Mouse (Mus musculus) stomach, embryonic 16.5 days (tissue): Measurements from ENCODE around the gene Sart3. TPM values are rescaled to one million over a fixed set of nuclear protein-coding genes. Genes with fewer than 3 reads are reported as not detected.

ENCODE experiments used
- ATAC-seq: fragments of 200-750 bp; cut with Nextera tagmentation; 2 replicates; pipeline ENCODE4 v1.8.0; 2017; ENCODE audit warnings: moderate number of reproducible peaks, moderate TSS enrichment; ENCODE audit not compliant: insufficient read depth, low FRiP score
- H3K27ac ChIP-seq: fragments of 300-500 bp; sonication (generic); 2 replicates; pipeline ENCODE4 v1.5.1; 2014; ENCODE audit warnings: low read length
- H3K27me3 ChIP-seq: fragments of 300-500 bp; sonication (generic); 2 replicates; pipeline ENCODE4 v1.6.1; 2014; ENCODE audit warnings: low read length, control low read depth, mixed read lengths; ENCODE audit not compliant: control insufficient read depth, insufficient read depth
- H3K36me3 ChIP-seq: fragments of 300-500 bp; sonication (generic); 2 replicates; pipeline ENCODE4 v1.6.1; 2014; ENCODE audit warnings: low read length; ENCODE audit not compliant: control insufficient read depth, insufficient read depth
- H3K4me1 ChIP-seq: fragments of 300-500 bp; sonication (generic); 2 replicates; pipeline ENCODE4 v1.6.1; 2014; ENCODE audit warnings: low read length, control low read depth, mixed read lengths; ENCODE audit not compliant: control insufficient read depth, insufficient read depth
- H3K4me2 ChIP-seq: fragments of 300-500 bp; sonication (generic); 2 replicates; pipeline ENCODE4 v1.6.1; 2014; ENCODE audit warnings: low read depth, low read length, mixed read lengths
- H3K4me3 ChIP-seq: fragments of 300-500 bp; sonication (generic); replicated peaks from 2 replicates; pipeline ENCODE4 v1.5.1; 2014; ENCODE audit warnings: mild to moderate bottlenecking, low read length
- H3K9ac ChIP-seq: fragments of 300-500 bp; sonication (generic); 2 replicates; pipeline ENCODE4 v1.6.1; 2014; ENCODE audit warnings: low read length
- H3K9me3 ChIP-seq: fragments of 300-500 bp; sonication (generic); replicated peaks from 2 replicates; pipeline ENCODE4 v1.6.1; 2016; ENCODE audit warnings: low read length, control low read depth; ENCODE audit not compliant: control insufficient read depth
- WGBS: fragments of 180-500 bp; shearing (Covaris S2); extraction: QIAGEN DNeasy Blood & Tissue Kit; methylation state at CpG from one replicate; pipeline ENCODE4 v1.1.7; 2014; 5-methylcytosine and 5-hydroxymethylcytosine counted together
- polyA plus RNA-seq: library from polyadenylated mRNA; unstranded; fragments of >200 nt; fragmentation: Nextera tagmentation; extraction: Ambion mirVana; gene quantifications from 2 replicates; pipeline ENCODE4 v1.2.1, GENCODE M21; 2015

The Sart3 gene
- polyA plus RNA-seq, 1 experiment from 2014 or later: 35.0 TPM

DNA sequence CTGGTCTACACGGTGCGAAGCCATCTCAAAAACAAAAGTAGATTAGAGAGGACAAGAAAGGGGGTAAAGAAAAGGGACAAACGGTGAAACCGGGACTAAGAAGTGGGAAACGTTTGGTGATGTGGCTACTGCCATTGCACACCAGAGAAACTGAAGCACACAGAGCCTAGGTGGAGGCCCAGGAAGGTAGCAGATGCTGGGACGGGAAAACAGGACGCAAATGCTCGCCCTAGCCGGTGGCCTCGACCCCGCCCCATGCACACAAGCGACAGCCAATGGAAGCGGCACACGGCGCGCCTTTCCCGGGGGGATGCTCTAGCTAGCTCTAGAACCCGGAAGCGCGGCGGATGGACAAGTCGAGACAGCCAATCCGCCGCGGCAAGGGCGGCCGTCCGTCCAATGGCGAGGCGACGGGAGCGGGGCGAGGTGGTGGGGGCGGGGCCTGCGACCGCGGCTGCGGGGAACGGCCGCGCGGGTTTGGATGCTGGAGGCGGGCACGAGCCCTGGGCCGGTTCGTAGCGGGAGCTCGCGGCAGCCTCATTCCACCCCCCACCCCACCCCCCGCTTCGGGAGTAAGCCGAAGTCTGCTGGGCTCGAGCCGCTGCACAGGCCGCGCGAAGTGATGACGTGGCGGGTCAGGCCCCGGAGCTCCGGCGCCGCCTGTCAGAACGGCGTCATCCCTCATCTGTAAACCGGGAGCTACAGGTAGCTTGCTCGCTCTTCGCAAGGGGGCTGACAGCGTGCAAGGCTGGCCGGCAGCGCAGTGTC is 36.8 kb downstream of the Sart3 start, which contains the start of gene Ficd:
Gene Ficd (plus strand): TSS at position 459 of the 768 bp plus-strand sequence.
- Histone ChIP-seq H3K4me3 (peak within 1 kb of the TSS; percentile 71), H3K9ac (peak within 1 kb of the TSS; percentile 78), H3K9me3 (no peaks in the 10 kb centered on the region), H3K27me3 (no peaks in the 10 kb centered on the region), H3K27ac (peak within 1 kb of the TSS; percentile 95), H3K36me3 (peaks cover 9% of the 10 kb centered on the region), H3K4me2 (peak within 1 kb of the TSS; percentile 81), H3K4me1 (peaks cover 14% of the 10 kb centered on the region)
- under 1% methylated on average over 71 of the region's 71 CpGs for WGBS
- ATAC-seq: peak; percentile 96

GRCm38 (mm10) chr5:113735023-113735344 is 37.3 kb downstream of the Sart3 start:
- H3K36me3 ChIP-seq: peaks cover 9% of the 10 kb centered on the region
- H3K9ac ChIP-seq: peak overlapping the region; percentile 76
- 15% methylated on average over 7 of the region's 7 CpGs for WGBS
- peak overlapping the region; percentile 81 for H3K4me2 ChIP-seq
- ATAC-seq: no peak
- no peaks in the 10 kb centered on the region for H3K9me3 ChIP-seq
- H3K4me1 ChIP-seq: peaks cover 14% of the 10 kb centered on the region
- no peaks in the 10 kb centered on the region for H3K27me3 ChIP-seq
- peak overlapping the region; percentile 71 for H3K4me3 ChIP-seq
- peak overlapping the region; percentile 95 for H3K27ac ChIP-seq

DNA sequence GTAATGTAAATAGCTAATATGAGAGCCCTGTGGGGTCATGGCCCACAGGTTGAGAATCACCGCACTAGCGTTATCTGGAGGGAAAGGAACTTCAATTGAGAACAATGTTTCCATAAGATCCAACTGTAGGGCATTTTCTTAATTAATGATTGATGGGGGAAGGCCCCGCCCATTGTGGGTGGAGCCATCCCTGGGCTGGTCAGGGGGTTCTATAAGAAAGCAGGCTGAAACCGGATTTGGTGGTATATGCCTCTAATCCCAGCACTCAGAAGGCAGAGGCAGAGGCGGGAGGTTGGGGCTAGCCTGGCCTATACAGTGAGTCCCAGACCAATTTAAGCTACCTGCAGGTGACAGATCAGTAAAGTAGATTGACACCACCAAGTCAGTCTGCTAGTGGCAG is 37.9 kb downstream of the Sart3 start:
- peaks cover 9% of the 10 kb centered on the region for H3K36me3 ChIP-seq

GRCm38 (mm10) chr5:113732182-113732581 is 40.1 kb downstream of the Sart3 start:
- H3K4me1 ChIP-seq: peaks cover 13% of the 10 kb centered on the region
- no peak overlapping the region for H3K4me3 ChIP-seq
- no peaks in the 10 kb centered on the region for H3K9me3 ChIP-seq
- H3K4me2 ChIP-seq: no peak overlapping the region
- no peaks in the 10 kb centered on the region for H3K27me3 ChIP-seq
- no peak overlapping the region for H3K9ac ChIP-seq
- no peaks in the 10 kb centered on the region for H3K36me3 ChIP-seq
- no peak overlapping the region for H3K27ac ChIP-seq
- ATAC-seq: no peak
- WGBS: 26% methylated on average over 6 of the region's 6 CpGs

More for the DNA sequence above, 37.9 kb downstream of the Sart3 start:
- H3K27ac ChIP-seq: no peak overlapping the region
- peaks cover 14% of the 10 kb centered on the region for H3K4me1 ChIP-seq
- H3K9ac ChIP-seq: no peak overlapping the region
- no peak for ATAC-seq
- no peaks in the 10 kb centered on the region for H3K9me3 ChIP-seq
- H3K27me3 ChIP-seq: no peaks in the 10 kb centered on the region
- 59% methylated on average over 5 of the region's 5 CpGs for WGBS
- H3K4me3 ChIP-seq: no peak overlapping the region
- H3K4me2 ChIP-seq: no peak overlapping the region

DNA sequence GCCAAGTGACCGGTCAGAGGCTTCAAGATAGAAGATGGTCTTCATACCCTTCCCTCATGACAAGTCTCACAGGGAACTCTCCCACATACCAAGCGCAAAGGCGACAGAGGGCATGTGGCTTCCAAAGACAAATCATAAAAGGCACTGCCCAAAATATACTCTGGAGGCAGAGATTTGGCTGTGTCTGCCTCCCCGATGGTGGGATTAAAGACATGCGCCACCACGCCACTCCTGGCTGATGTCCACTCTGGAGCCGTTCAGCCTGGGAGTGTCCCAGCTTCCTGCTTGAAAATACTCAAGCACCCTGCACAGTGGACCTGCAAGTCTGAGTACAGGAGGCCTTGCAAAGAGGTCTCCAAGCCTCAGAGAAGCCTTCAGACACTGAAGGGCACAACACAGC is 41.1 kb downstream of the Sart3 start:
- 79% methylated on average over 7 of the region's 7 CpGs for WGBS
- no peaks in the 10 kb centered on the region for H3K36me3 ChIP-seq

GRCm38 (mm10) chr5:113730641-113731121 is 41.6 kb downstream of the Sart3 start:
- Histone ChIP-seq H3K36me3 (no peaks in the 10 kb centered on the region), H3K4me3 (no peak overlapping the region), H3K9me3 (no peaks in the 10 kb centered on the region), H3K4me1 (peaks cover 4% of the 10 kb centered on the region), H3K4me2 (no peak overlapping the region), H3K27me3 (0 out of 2 replicates have a peak, but pooled peaks cover 2% of the 10 kb centered on the region), H3K9ac (no peak overlapping the region), H3K27ac (no peak overlapping the region)
- 65% methylated on average over 7 of the region's 7 CpGs for WGBS
- no peak for ATAC-seq

More for the DNA sequence above, 41.1 kb downstream of the Sart3 start:
- Histone ChIP-seq H3K4me3 (no peak overlapping the region), H3K9ac (no peak overlapping the region), H3K27me3 (0 out of 2 replicates have a peak, but pooled peaks cover 2% of the 10 kb centered on the region), H3K4me2 (no peak overlapping the region), H3K27ac (no peak overlapping the region), H3K4me1 (peaks cover 4% of the 10 kb centered on the region), H3K9me3 (no peaks in the 10 kb centered on the region)
- ATAC-seq: no peak

DNA sequence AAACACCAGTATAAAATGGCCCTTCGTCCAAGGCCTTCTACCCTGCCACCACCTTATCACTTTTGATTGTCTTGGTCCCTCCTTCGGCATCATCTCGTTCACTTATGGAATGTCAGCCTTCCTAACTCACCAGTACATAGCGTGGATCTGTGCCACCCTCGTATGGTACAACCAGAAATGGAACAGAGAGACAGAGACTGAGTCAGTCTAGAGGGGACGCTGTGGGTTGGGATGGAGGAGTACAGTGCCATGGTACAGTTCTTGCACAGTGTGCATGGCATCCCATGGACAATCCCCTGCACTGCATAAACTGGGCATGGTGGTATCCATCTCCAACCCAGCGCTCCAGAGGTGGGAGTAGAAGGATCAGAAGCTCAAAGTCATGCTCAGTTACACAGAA is 43.6 kb downstream of the Sart3 start:
- 85% methylated on average over 7 of the region's 7 CpGs for WGBS
- no peak overlapping the region for H3K27ac ChIP-seq
- no peaks in the 10 kb centered on the region for H3K9me3 ChIP-seq
- no peak for ATAC-seq
- no peaks in the 10 kb centered on the region for H3K36me3 ChIP-seq
- H3K4me2 ChIP-seq: no peak overlapping the region
- H3K9ac ChIP-seq: no peak overlapping the region
- 0 out of 2 replicates have a peak, but pooled peaks cover 2% of the 10 kb centered on the region for H3K27me3 ChIP-seq
- H3K4me1 ChIP-seq: no peaks in the 10 kb centered on the region
- no peak overlapping the region for H3K4me3 ChIP-seq

- Histone ChIP-seq H3K4me3 (no peak overlapping the region), H3K27me3 (0 out of 2 replicates have a peak, but pooled peaks cover 2% of the 10 kb centered on the region), H3K9me3 (no peaks in the 10 kb centered on the region), H3K9ac (no peak overlapping the region), H3K36me3 (no peaks in the 10 kb centered on the region), H3K27ac (no peak overlapping the region), H3K4me1 (no peaks in the 10 kb centered on the region), H3K4me2 (no peak overlapping the region)
- WGBS: 78% methylated on average over 7 of the region's 7 CpGs
- no peak for ATAC-seq
These were observed 44.3 kb downstream of the Sart3 start for GRCm38 (mm10) chr5:113728011-113728410.

GRCm38 (mm10) chr5:113727238-113727637 is 45.1 kb downstream of the Sart3 start:
- no peak overlapping the region for H3K27ac ChIP-seq
- 0 out of 2 replicates have a peak, but pooled peaks cover 2% of the 10 kb centered on the region for H3K27me3 ChIP-seq
- no peak overlapping the region for H3K4me2 ChIP-seq
- no peaks in the 10 kb centered on the region for H3K4me1 ChIP-seq
- no peak overlapping the region for H3K4me3 ChIP-seq
- H3K36me3 ChIP-seq: no peaks in the 10 kb centered on the region
- ATAC-seq: no peak
- WGBS: 55% methylated on average over 12 of the region's 12 CpGs
- H3K9me3 ChIP-seq: no peaks in the 10 kb centered on the region
- H3K9ac ChIP-seq: no peak overlapping the region
